Mouse (Mus musculus) MEL (cell line): Measurements from ENCODE around the gene Ell. TPM values are rescaled to one million over a fixed set of nuclear protein-coding genes. Genes with fewer than 3 reads are reported as not detected.

Experiments
- DNase-seq: peaks from one replicate; pipeline ENCODE4 v3.0.0; 2011; ENCODE audit warnings: low read depth, low spot score
- H3K27ac ChIP-seq: 2 replicates; pipeline ENCODE4 v1.5.1; 2012; ENCODE audit warnings: low read depth, mild to moderate bottlenecking, control low read depth, low read length, moderate library complexity; ENCODE audit not compliant: control insufficient read depth
- H3K27me3 ChIP-seq, 2 experiments: fragments of 150-350 bp in 1 of 2; sonication (generic) in 1 of 2; 2 replicates each; pipeline ENCODE4 v1.6.1; 2012; ENCODE audit warnings: low read length in 2 of 2, mild to moderate bottlenecking in 2 of 2, improper control_type of control experiment in 1 of 2, moderate library complexity in 1 of 2; ENCODE audit not compliant: insufficient read depth in 2 of 2, control insufficient read depth in 1 of 2
- H3K36me3 ChIP-seq, 2 experiments: 2 replicates each; pipeline ENCODE4 v1.6.1; 2012 to 2014; ENCODE audit warnings: low read length in 2 of 2, improper control_type of control experiment in 1 of 2, inconsistent platforms in 1 of 2, mild to moderate bottlenecking in 1 of 2; ENCODE audit not compliant: insufficient read depth in 2 of 2, control insufficient read depth in 1 of 2
- H3K4me1 ChIP-seq, 2 experiments: fragments of 150-350 bp in 1 of 2; sonication (generic) in 1 of 2; 2 replicates each; pipeline ENCODE4 v1.6.1; 2012; ENCODE audit warnings: low read length in 2 of 2, improper control_type of control experiment in 1 of 2, mild to moderate bottlenecking in 1 of 2; ENCODE audit not compliant: insufficient read depth in 2 of 2, control insufficient read depth in 1 of 2
- H3K4me3 ChIP-seq, 2 experiments: fragments of 150-350 bp in 1 of 2; sonication (generic) in 1 of 2; 2 replicates each; pipeline ENCODE4 v1.5.1; 2012; ENCODE audit warnings: low read depth in 2 of 2, low read length in 2 of 2, mild to moderate bottlenecking in 2 of 2, moderate library complexity in 2 of 2, control low read depth in 1 of 2, improper control_type of control experiment in 1 of 2; ENCODE audit not compliant: control insufficient read depth in 1 of 2, insufficient read depth in 1 of 2
- H3K79me2 ChIP-seq: 2 replicates; pipeline ENCODE4 v1.6.1; 2012; ENCODE audit warnings: mild to moderate bottlenecking, low read length, moderate library complexity; ENCODE audit not compliant: control insufficient read depth, poor library complexity, insufficient read depth
- H3K9ac ChIP-seq: 2 replicates; pipeline ENCODE4 v1.6.1; 2012; ENCODE audit warnings: low read depth, mild to moderate bottlenecking, control low read depth, low read length, moderate library complexity; ENCODE audit not compliant: control insufficient read depth, poor library complexity, severe bottlenecking
- H3K9me3 ChIP-seq: fragments of 150-350 bp; sonication (generic); replicated peaks from 2 replicates; pipeline ENCODE4 v1.6.1; 2012; ENCODE audit warnings: mild to moderate bottlenecking, low read length, improper control_type of control experiment, moderate library complexity; ENCODE audit not compliant: insufficient read depth
- BHLHE40 ChIP-seq: IDR thresholded peaks from 2 replicates; pipeline ENCODE4 v1.6.1; 2012; ENCODE audit warnings: low read depth, mild to moderate bottlenecking, inconsistent platforms, low read length, improper control_type of control experiment, borderline replicate concordance
- CHD1 ChIP-seq: IDR thresholded peaks from 2 replicates; pipeline ENCODE4 v1.6.1; 2012; ENCODE audit warnings: low read depth, mild to moderate bottlenecking, inconsistent platforms, low read length, improper control_type of control experiment
- CTCF ChIP-seq, 3 experiments: IDR thresholded peaks in 2 of 3; conservative IDR thresholded peaks in 1 of 3; 2 replicates each; pipeline ENCODE4 v1.5.1; 2011 to 2012; ENCODE audit warnings: low read length in 3 of 3, low read depth in 2 of 3, mild to moderate bottlenecking in 2 of 3, improper control_type of control experiment in 1 of 3, inconsistent platforms in 1 of 3, mixed read lengths in 1 of 3, moderate library complexity in 1 of 3; ENCODE audit not compliant: control insufficient read depth in 1 of 3, insufficient read depth in 1 of 3, poor library complexity in 1 of 3, severe bottlenecking in 1 of 3
- E2F4 ChIP-seq: IDR thresholded peaks from 2 replicates; pipeline ENCODE4 v1.6.1; 2011; ENCODE audit warnings: low read depth, low read length, improper control_type of control experiment, borderline replicate concordance
- GABPA ChIP-seq: IDR thresholded peaks from 2 replicates; pipeline ENCODE4 v1.6.1; 2012; ENCODE audit warnings: low read depth, mild to moderate bottlenecking, inconsistent platforms, low read length, improper control_type of control experiment, moderate library complexity
- GATA1 ChIP-seq: IDR thresholded peaks from 2 replicates; pipeline ENCODE4 v1.6.1; 2011; ENCODE audit warnings: low read depth, low read length, improper control_type of control experiment
- JUND ChIP-seq: IDR thresholded peaks from 2 replicates; pipeline ENCODE4 v1.6.1; 2011; ENCODE audit warnings: low read depth, mild to moderate bottlenecking, improper control_type of control experiment, low read length
- MAFK ChIP-seq: IDR thresholded peaks from 2 replicates; pipeline ENCODE4 v1.6.1; 2011; ENCODE audit warnings: low read depth, mild to moderate bottlenecking, low read length, improper control_type of control experiment, borderline replicate concordance
- MEF2A ChIP-seq: IDR thresholded peaks from 2 replicates; pipeline ENCODE4 v1.6.1; 2014; ENCODE audit warnings: low read depth, mild to moderate bottlenecking, inconsistent platforms, low read length, improper control_type of control experiment; ENCODE audit not compliant: poor library complexity, insufficient replicate concordance, severe bottlenecking; ENCODE audit errors: extremely low read depth
- MXI1 ChIP-seq: IDR thresholded peaks from 2 replicates; pipeline ENCODE4 v1.6.1; 2011; ENCODE audit warnings: mild to moderate bottlenecking, low read depth, low read length, improper control_type of control experiment
- MYB ChIP-seq: IDR thresholded peaks from 2 replicates; pipeline ENCODE4 v1.6.1; 2011; ENCODE audit warnings: mild to moderate bottlenecking, low read depth, low read length, improper control_type of control experiment
- NRF1 ChIP-seq: IDR thresholded peaks from 2 replicates; pipeline ENCODE4 v1.6.1; 2014; ENCODE audit warnings: low read depth, mild to moderate bottlenecking, inconsistent platforms, low read length, improper control_type of control experiment, moderate library complexity; ENCODE audit not compliant: poor library complexity, insufficient read depth, severe bottlenecking
- POLR2A ChIP-seq, 2 experiments: IDR thresholded peaks; 2 replicates each; pipeline ENCODE4 v1.6.1; 2011 to 2012; ENCODE audit warnings: low read length in 2 of 2, mild to moderate bottlenecking in 2 of 2, control low read depth in 1 of 2, improper control_type of control experiment in 1 of 2, low read depth in 1 of 2, moderate library complexity in 1 of 2; ENCODE audit not compliant: control insufficient read depth in 1 of 2, insufficient read depth in 1 of 2, poor library complexity in 1 of 2
- POLR2AphosphoS2 ChIP-seq: IDR thresholded peaks from 2 replicates; pipeline ENCODE4 v1.6.1; 2011; ENCODE audit warnings: low read length, improper control_type of control experiment
- POLR2AphosphoS5 ChIP-seq: IDR thresholded peaks from 2 replicates; pipeline ENCODE4 v1.6.1; 2012; ENCODE audit warnings: low read depth, borderline replicate concordance, mild to moderate bottlenecking, inconsistent platforms, low read length, moderate library complexity, mixed read lengths
- RCOR1 ChIP-seq: IDR thresholded peaks from 2 replicates; pipeline ENCODE4 v1.6.1; 2012; ENCODE audit warnings: low read depth, mild to moderate bottlenecking, inconsistent platforms, low read length, improper control_type of control experiment
- SIN3A ChIP-seq: IDR thresholded peaks from 2 replicates; pipeline ENCODE4 v1.6.1; 2012; ENCODE audit warnings: low read length, improper control_type of control experiment, inconsistent platforms
- TAL1 ChIP-seq: IDR thresholded peaks from 2 replicates; pipeline ENCODE4 v1.6.1; 2012; ENCODE audit warnings: mild to moderate bottlenecking, inconsistent platforms, low read length, moderate library complexity, mixed read lengths
- TBP ChIP-seq: IDR thresholded peaks from 2 replicates; pipeline ENCODE4 v1.8.0; 2011; ENCODE audit warnings: low read depth, low read length, improper control_type of control experiment
- UBTF ChIP-seq: IDR thresholded peaks from 2 replicates; pipeline ENCODE4 v1.6.1; 2012; ENCODE audit warnings: low read depth, mild to moderate bottlenecking, inconsistent platforms, low read length, improper control_type of control experiment, moderate library complexity, borderline replicate concordance; ENCODE audit not compliant: insufficient read depth
- USF2 ChIP-seq, 2 experiments: IDR thresholded peaks; 2 replicates each; pipeline ENCODE4 v1.6.1; 2011 to 2012; ENCODE audit warnings: improper control_type of control experiment in 2 of 2, low read length in 2 of 2, borderline replicate concordance in 1 of 2, inconsistent platforms in 1 of 2, low read depth in 1 of 2, mild to moderate bottlenecking in 1 of 2; ENCODE audit not compliant: insufficient read depth in 1 of 2
- ZKSCAN1 ChIP-seq: IDR thresholded peaks from 2 replicates; pipeline ENCODE4 v1.6.1; 2012; ENCODE audit warnings: low read depth, mild to moderate bottlenecking, inconsistent platforms, low read length, improper control_type of control experiment, moderate library complexity
- polyA plus RNA-seq, 2 experiments: library from polyadenylated mRNA; stranded (reverse) in 1 of 2; unstranded in 1 of 2; fragments of >175 nt in 1 of 2; fragments of >200 nt in 1 of 2; gene quantifications; 2 replicates each; pipeline versions ENCODE4 v1.2.1 to v1.2.4; 2012; ENCODE audit warnings: low replicate concordance in 2 of 2, low read depth in 1 of 2; ENCODE audit not compliant: insufficient read length in 2 of 2, insufficient read depth in 1 of 2, missing spikeins in 1 of 2
- total RNA-seq: library from RNA; depleted of rRNA; stranded (reverse); fragments of 300-350 nt; gene quantifications from 2 replicates; pipeline ENCODE4 v1.2.3, GENCODE M21; 2012

The Ell gene
- total and polyA plus RNA-seq, 3 experiments, result 12.4 to 25.9 TPM; not detected in 1

GRCm38 (mm10) chr8:70535221-70535620 is 4.0 kb upstream of the Ell start:
- no peaks in the 10 kb centered on the region for H3K27me3 ChIP-seq
- H3K27ac ChIP-seq, result no peak overlapping the region
- no peak for DNase-seq
- peaks cover 0 to 4% of the 10 kb centered on the region in 2 experiments; a peak in 1 of 4 replicates for H3K4me1 ChIP-seq
- peaks cover 12% of the 10 kb centered on the region for H3K79me2 ChIP-seq
- peaks cover 0 to under 1% of the 10 kb centered on the region in 2 experiments; a peak in 2 of 4 replicates for H3K36me3 ChIP-seq
- no peak overlapping the region for H3K4me3 ChIP-seq
- H3K9me3 ChIP-seq, result no peaks in the 10 kb centered on the region
- H3K9ac ChIP-seq, result no peak overlapping the region
- no peak for TF ChIP-seq GABPA
- TF ChIP-seq NRF1, result no peak
- TF ChIP-seq UBTF, result no peak
- no peak for TF ChIP-seq E2F4
- no peak for TF ChIP-seq MYB
- no peak for TF ChIP-seq POLR2AphosphoS2
- TF ChIP-seq BHLHE40, result no peak
- no peak for TF ChIP-seq MXI1
- TF ChIP-seq MEF2A, result no peak
- no peak for TF ChIP-seq GATA1
- TF ChIP-seq CTCF (IDR thresholded peaks at IDR 0.05 in 2 of 3, conservative IDR thresholded peaks at IDR 0.05 in 1 of 3; ENCODE audit: control insufficient read depth in 1 of 3, insufficient read depth in 1 of 3, low read depth in 2 of 3, low read length in 3 of 3, poor library complexity in 1 of 3, severe bottlenecking in 1 of 3), result no peak
- no peak for TF ChIP-seq ZKSCAN1
- no peak for TF ChIP-seq USF2 (IDR thresholded peaks at IDR 0.05; ENCODE audit: borderline replicate concordance in 1 of 2, insufficient read depth in 1 of 2, low read depth in 1 of 2, low read length in 2 of 2)

- TF ChIP-seq JUND (no peak), SIN3A (no peak), RCOR1 (no peak), POLR2AphosphoS5 (no peak), CHD1 (no peak), MAFK (no peak), POLR2A (IDR thresholded peaks at IDR 0.05; ENCODE audit: control insufficient read depth in 1 of 2, insufficient read depth in 1 of 2, low read depth in 1 of 2, low read length in 2 of 2, poor library complexity in 1 of 2) (no peak), UBTF (no peak), TBP (no peak), GATA1 (no peak), TAL1 (no peak)
- DNase-seq, result no peak
- Histone ChIP-seq H3K79me2 (peaks cover 15% of the 10 kb centered on the region), H3K27me3 (no peaks in the 10 kb centered on the region), H3K36me3 (no peaks in the 10 kb centered on the region), H3K4me1 (peaks cover 0 to 4% of the 10 kb centered on the region in 2 experiments; a peak in 1 of 4 replicates), H3K4me3 (no peak overlapping the region), H3K9me3 (no peaks in the 10 kb centered on the region), H3K9ac (no peak overlapping the region), H3K27ac (no peak overlapping the region)
Observed at GRCm38 (mm10) chr8:70535701-70536100, 3.6 kb upstream of the Ell start.
